Mouse (Mus musculus): ENCODE measurements at regions not wholly inside any gene's neighbourhood (a gene's known extent, or its start where the extent isn't known, plus 50 kb on each side); places are given as distances from the start of the nearest gene placed in this dataset.

DNA sequence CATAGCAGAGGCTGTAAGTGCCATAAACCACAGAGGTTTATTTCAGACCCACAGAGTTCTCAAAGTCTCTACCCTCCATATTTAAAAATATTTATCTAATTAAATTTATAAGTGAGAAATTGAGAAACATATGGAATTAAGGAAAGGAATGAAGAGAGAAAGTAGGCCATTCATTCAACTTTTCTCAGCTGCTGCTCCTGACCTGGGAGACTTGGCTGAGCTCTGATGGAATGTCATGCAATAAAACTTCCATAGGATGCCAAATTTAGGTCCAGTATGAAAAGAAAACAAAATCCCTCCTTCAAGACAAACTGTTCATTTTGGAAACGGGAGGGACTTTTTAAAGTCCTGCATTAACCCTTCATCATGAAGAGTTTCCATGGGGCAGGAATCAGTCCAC lies 379.3 kb upstream of the Tnp1 start:
- TF ChIP-seq GATA1 (IDR thresholded peaks at IDR 0.05; ENCODE audit: borderline replicate concordance, low read length), result no peak
- no peak for TF ChIP-seq TAL1 (conservative IDR thresholded peaks at IDR 0.05; ENCODE audit: low read depth, low read length)
- TF ChIP-seq CTCF (IDR thresholded peaks at IDR 0.05; ENCODE audit: low read depth, low read length), result no peak
